Mouse (Mus musculus): Measurements from ENCODE around the gene 2310011J03Rik. TPM values are rescaled to one million over a fixed set of nuclear protein-coding genes. Genes with fewer than 3 reads are reported as not detected.

2310011J03Rik gene
- total and polyA plus RNA-seq, 3 experiments: 34.6 to 46.8 (median 37.5) TPM

- Histone ChIP-seq H3K36me3 (replicated peaks in 1 of 2; ENCODE audit: control insufficient read depth in 1 of 2, insufficient read depth in 1 of 2, low read length in 1 of 2) (no peaks in the 10 kb centered on the region), H3K9me3 (replicated peaks; ENCODE audit: low read length) (no peaks in the 10 kb centered on the region), H3K9ac (ENCODE audit: insufficient read depth, low read depth) (no peak overlapping the region), H3K27ac (ENCODE audit: insufficient read depth, low read depth) (no peak overlapping the region), H3K27me3 (replicated peaks) (peaks cover 85% of the 10 kb centered on the region), H3K4me3 (replicated peaks in 1 of 3; ENCODE audit: low read depth in 2 of 3, low read length in 2 of 3, poor library complexity in 1 of 3) (no peak overlapping the region), H3K4me1 (ENCODE audit: control insufficient read depth in 1 of 2, insufficient read depth in 2 of 2) (peaks cover 3 to 10% of the 10 kb centered on the region in 2 experiments), H3K4me2 (ENCODE audit: insufficient read depth, low read depth, poor library complexity, severe bottlenecking) (no peak overlapping the region), H3K79me2 (replicated peaks; ENCODE audit: control insufficient read depth, extremely low read depth, insufficient read depth, poor library complexity, severe bottlenecking) (no peaks in the 10 kb centered on the region)
- in situ Hi-C loops (cut with MboI; ENCODE audit: low pct_ligation_motif_present, low pct_unique_long_range_greater_than_20kb, low sequenced_read_pairs): no loop called here
- peak; percentile 82 for DNase-seq (ENCODE audit: extremely low read depth)
- dilution Hi-C loops (cut with MboI; ENCODE audit: extremely low pct_ligation_motif_present, extremely low pct_unique_long_range_greater_than_20kb, low sequenced_read_pairs): no loop called here
- peak; percentile 32; the same call in 1 of the 2 replicates for TF ChIP-seq NELFE (IDR thresholded peaks at IDR 0.05; ENCODE audit: low read depth, low read length)
- peak; percentile 29 for TF ChIP-seq BHLHE40 (IDR thresholded peaks at IDR 0.05; ENCODE audit: low read depth, low read length)
- TF ChIP-seq CHD1 (IDR thresholded peaks at IDR 0.05; ENCODE audit: low read depth, low read length): no peak
- peak; percentile 43; the same call in 1 of the 2 replicates for TF ChIP-seq ELF1 (IDR thresholded peaks at IDR 0.05; ENCODE audit: low read depth, low read length)
- TF ChIP-seq IRF4 (IDR thresholded peaks at IDR 0.05; ENCODE audit: low read depth, low read length): peak; percentile 39; the same call in 1 of the 2 replicates
- TF ChIP-seq CTCF (conservative IDR thresholded peaks at IDR 0.05 in 1 of 2, IDR thresholded peaks at IDR 0.05 in 1 of 2; ENCODE audit: low read depth in 2 of 2, low read length in 2 of 2): peak; percentile 85 to 94
- TF ChIP-seq POLR2A (IDR thresholded peaks at IDR 0.05; ENCODE audit: low read depth, low read length): no peak
- peak; percentile 90 for TF ChIP-seq SMC3 (IDR thresholded peaks at IDR 0.05; ENCODE audit: low read depth, low read length)
- no peak for TF ChIP-seq JUN (IDR thresholded peaks at IDR 0.05; ENCODE audit: insufficient read depth, low read depth, low read length)
- TF ChIP-seq NRF1 (IDR thresholded peaks at IDR 0.05; ENCODE audit: low read depth, low read length): peak; percentile 43; the same call in 1 of the 2 replicates
- 0 out of 2 replicates have a peak, but pooled peaks have one; percentile 24 for TF ChIP-seq MAX (IDR thresholded peaks at IDR 0.05; ENCODE audit: low read length)
- no peak for TF ChIP-seq SIN3A (IDR thresholded peaks at IDR 0.05; ENCODE audit: low read length)
- TF ChIP-seq RAD21 (IDR thresholded peaks at IDR 0.05; ENCODE audit: low read depth, low read length): peak; percentile 64
- 0 out of 2 replicates have a peak, but pooled peaks have one; percentile 35 for TF ChIP-seq MAZ (IDR thresholded peaks at IDR 0.05; ENCODE audit: low read depth, low read length)
- 0 out of 2 replicates have a peak, but pooled peaks have one; percentile 34 for TF ChIP-seq TCF12 (IDR thresholded peaks at IDR 0.05; ENCODE audit: low read depth, low read length)
- TF ChIP-seq MEF2A (IDR thresholded peaks at IDR 0.05; ENCODE audit: borderline replicate concordance, low read depth, low read length): peak; percentile 46; the same call in 1 of the 2 replicates
- 0 out of 2 replicates have a peak, but pooled peaks have one; percentile 44 for TF ChIP-seq MYC (IDR thresholded peaks at IDR 0.05; ENCODE audit: low read depth, low read length)
These were observed 30.0 kb upstream of the 2310011J03Rik start for GRCm38 (mm10) chr10:80350292-80350691.

GRCm38 (mm10) chr10:80348981-80349380, 28.6 kb upstream of the 2310011J03Rik start:
- no peaks in the 10 kb centered on the region for H3K9me3 ChIP-seq (replicated peaks; ENCODE audit: low read length)
- in situ Hi-C loops (cut with MboI; ENCODE audit: low pct_ligation_motif_present, low pct_unique_long_range_greater_than_20kb, low sequenced_read_pairs): loop anchor here (5.0 kb wide), 1 partner anchor 172 kb away; the partner anchor contains the start of gene Efna2
- TF ChIP-seq JUN (IDR thresholded peaks at IDR 0.05; ENCODE audit: insufficient read depth, low read depth, low read length) (no peak), SMC3 (IDR thresholded peaks at IDR 0.05; ENCODE audit: low read depth, low read length) (no peak), SIN3A (IDR thresholded peaks at IDR 0.05; ENCODE audit: low read length) (no peak), E2F4 (IDR thresholded peaks at IDR 0.05; ENCODE audit: insufficient replicate concordance, low read depth, low read length) (no peak), TCF12 (IDR thresholded peaks at IDR 0.05; ENCODE audit: low read depth, low read length) (no peak), ZKSCAN1 (IDR thresholded peaks at IDR 0.05; ENCODE audit: borderline replicate concordance, low read depth, low read length) (no peak), MEF2A (IDR thresholded peaks at IDR 0.05; ENCODE audit: borderline replicate concordance, low read depth, low read length) (no peak), USF2 (conservative IDR thresholded peaks at IDR 0.05; ENCODE audit: low read depth, low read length) (no peak), USF1 (IDR thresholded peaks at IDR 0.05; ENCODE audit: low read depth, low read length) (no peak), POLR2AphosphoS2 (IDR thresholded peaks at IDR 0.05; ENCODE audit: low read depth, low read length) (no peak), RCOR1 (conservative IDR thresholded peaks at IDR 0.05; ENCODE audit: low read depth, low read length) (no peak), ZNF384 (IDR thresholded peaks at IDR 0.05; ENCODE audit: low read depth, low read length) (no peak), NRF1 (IDR thresholded peaks at IDR 0.05; ENCODE audit: low read depth, low read length) (no peak)
- no peak for DNase-seq (ENCODE audit: extremely low read depth)
- dilution Hi-C loops (cut with MboI; ENCODE audit: extremely low pct_ligation_motif_present, extremely low pct_unique_long_range_greater_than_20kb, low sequenced_read_pairs): no loop called here
- H3K4me1 ChIP-seq (ENCODE audit: control insufficient read depth in 1 of 2, insufficient read depth in 2 of 2): peaks cover 3 to 10% of the 10 kb centered on the region in 2 experiments
- H3K27me3 ChIP-seq (replicated peaks): peaks cover 85% of the 10 kb centered on the region
- no peak overlapping the region for H3K4me3 ChIP-seq (replicated peaks in 1 of 3; ENCODE audit: low read depth in 2 of 3, low read length in 2 of 3, poor library complexity in 1 of 3)
- H3K36me3 ChIP-seq (replicated peaks in 1 of 2; ENCODE audit: control insufficient read depth in 1 of 2, insufficient read depth in 1 of 2, low read length in 1 of 2): no peaks in the 10 kb centered on the region
- H3K9ac ChIP-seq (ENCODE audit: insufficient read depth, low read depth): no peak overlapping the region
- no peaks in the 10 kb centered on the region for H3K79me2 ChIP-seq (replicated peaks; ENCODE audit: control insufficient read depth, extremely low read depth, insufficient read depth, poor library complexity, severe bottlenecking)
- no peak overlapping the region for H3K4me2 ChIP-seq (ENCODE audit: insufficient read depth, low read depth, poor library complexity, severe bottlenecking)
- H3K27ac ChIP-seq (ENCODE audit: insufficient read depth, low read depth): no peak overlapping the region

Measured in CH12.LX (cell line).